Mouse (Mus musculus) stomach, embryonic 16.5 days (tissue): ENCODE results near the gene Gstt2. TPM values are rescaled to one million over a fixed set of nuclear protein-coding genes. Genes with fewer than 3 reads are reported as not detected.
A peak's percentile ranks its signal among the peaks of the same experiment; 100 is the strongest.

Experiments used
- ATAC-seq: fragments of 200-750 bp; cut with Nextera tagmentation; 2 replicates; pipeline ENCODE4 v1.8.0; 2017; ENCODE audit warnings: moderate number of reproducible peaks, moderate TSS enrichment; ENCODE audit not compliant: insufficient read depth, low FRiP score
- H3K27ac ChIP-seq: fragments of 300-500 bp; sonication (generic); 2 replicates; pipeline ENCODE4 v1.5.1; 2014; ENCODE audit warnings: low read length
- H3K27me3 ChIP-seq: fragments of 300-500 bp; sonication (generic); 2 replicates; pipeline ENCODE4 v1.6.1; 2014; ENCODE audit warnings: low read length, control low read depth, mixed read lengths; ENCODE audit not compliant: control insufficient read depth, insufficient read depth
- H3K36me3 ChIP-seq: fragments of 300-500 bp; sonication (generic); 2 replicates; pipeline ENCODE4 v1.6.1; 2014; ENCODE audit warnings: low read length; ENCODE audit not compliant: control insufficient read depth, insufficient read depth
- H3K4me1 ChIP-seq: fragments of 300-500 bp; sonication (generic); 2 replicates; pipeline ENCODE4 v1.6.1; 2014; ENCODE audit warnings: low read length, control low read depth, mixed read lengths; ENCODE audit not compliant: control insufficient read depth, insufficient read depth
- H3K4me2 ChIP-seq: fragments of 300-500 bp; sonication (generic); 2 replicates; pipeline ENCODE4 v1.6.1; 2014; ENCODE audit warnings: low read depth, low read length, mixed read lengths
- H3K4me3 ChIP-seq: fragments of 300-500 bp; sonication (generic); replicated peaks from 2 replicates; pipeline ENCODE4 v1.5.1; 2014; ENCODE audit warnings: mild to moderate bottlenecking, low read length
- H3K9ac ChIP-seq: fragments of 300-500 bp; sonication (generic); 2 replicates; pipeline ENCODE4 v1.6.1; 2014; ENCODE audit warnings: low read length
- H3K9me3 ChIP-seq: fragments of 300-500 bp; sonication (generic); replicated peaks from 2 replicates; pipeline ENCODE4 v1.6.1; 2016; ENCODE audit warnings: low read length, control low read depth; ENCODE audit not compliant: control insufficient read depth
- WGBS: fragments of 180-500 bp; shearing (Covaris S2); extraction: QIAGEN DNeasy Blood & Tissue Kit; methylation state at CpG from one replicate; pipeline ENCODE4 v1.1.7; 2014; 5-methylcytosine and 5-hydroxymethylcytosine counted together
- polyA plus RNA-seq: library from polyadenylated mRNA; unstranded; fragments of >200 nt; fragmentation: Nextera tagmentation; extraction: Ambion mirVana; gene quantifications from 2 replicates; pipeline ENCODE4 v1.2.1, GENCODE M21; 2015

The Gstt2 gene
- polyA plus RNA-seq: 64.8 and 76.9 TPM in 2 replicates

GRCm38 (mm10) chr10:75837248-75837759 is at the start of gene Gstt2:
Gstt2 (minus strand) TSS chr10:75837424.
- Histone ChIP-seq H3K9ac (peak within 1 kb of the TSS; percentile 73), H3K4me1 (peaks cover 22% of the 10 kb centered on the region), H3K9me3 (no peaks in the 10 kb centered on the region), H3K27ac (peak within 1 kb of the TSS; percentile 89), H3K4me3 (peak within 1 kb of the TSS; percentile 54), H3K4me2 (peak within 1 kb of the TSS; percentile 84), H3K36me3 (no peaks in the 10 kb centered on the region), H3K27me3 (no peaks in the 10 kb centered on the region)
- under 1% methylated on average over 21 of the region's 21 CpGs for WGBS
- ATAC-seq: peak; percentile 84

GRCm38 (mm10) chr10:75884742-75885141 is 47.5 kb upstream of the Gstt2 start:
- Histone ChIP-seq H3K9ac (no peak overlapping the region), H3K9me3 (no peaks in the 10 kb centered on the region), H3K4me1 (peaks cover 21% of the 10 kb centered on the region), H3K4me2 (no peak overlapping the region), H3K36me3 (no peaks in the 10 kb centered on the region), H3K27me3 (no peaks in the 10 kb centered on the region), H3K27ac (no peak overlapping the region), H3K4me3 (no peak overlapping the region)
- 91% methylated on average over 8 of the region's 8 CpGs for WGBS
- ATAC-seq: no peak

- H3K36me3 ChIP-seq: no peaks in the 10 kb centered on the region
- H3K27ac ChIP-seq: no peak overlapping the region
- under 1% methylated on average over 10 of the region's 10 CpGs for WGBS
- H3K27me3 ChIP-seq: no peaks in the 10 kb centered on the region
- 0 out of 2 replicates have a peak overlapping the region, but pooled peaks have one; percentile 8 for H3K9ac ChIP-seq
- peak overlapping the region; percentile 10; the same call in 1 of the 2 replicates for H3K4me3 ChIP-seq
- peaks cover 16% of the 10 kb centered on the region for H3K4me1 ChIP-seq
- H3K4me2 ChIP-seq: peak overlapping the region; percentile 38
- peak; percentile 70 for ATAC-seq
- H3K9me3 ChIP-seq: no peaks in the 10 kb centered on the region
Measured at GRCm38 (mm10) chr10:75883232-75883552, 46.0 kb upstream of the Gstt2 start.

- peak overlapping the region; percentile 38 for H3K4me2 ChIP-seq
- H3K9me3 ChIP-seq: no peaks in the 10 kb centered on the region
- no peak overlapping the region for H3K27ac ChIP-seq
- H3K36me3 ChIP-seq: no peaks in the 10 kb centered on the region
- peaks cover 16% of the 10 kb centered on the region for H3K4me1 ChIP-seq
- H3K9ac ChIP-seq: 0 out of 2 replicates have a peak overlapping the region, but pooled peaks have one; percentile 8
- WGBS: 8% methylated on average over 15 of the region's 15 CpGs
- 0 out of 2 replicates have a peak, but pooled peaks have one; percentile 2 for ATAC-seq
- H3K4me3 ChIP-seq: peak overlapping the region; percentile 10; the same call in 1 of the 2 replicates
- no peaks in the 10 kb centered on the region for H3K27me3 ChIP-seq
Measured at GRCm38 (mm10) chr10:75882433-75883231, 45.4 kb upstream of the Gstt2 start.

- Histone ChIP-seq H3K4me3 (no peak overlapping the region), H3K36me3 (no peaks in the 10 kb centered on the region)
- WGBS: 15% methylated on average over 20 of the region's 20 CpGs
Measured at GRCm38 (mm10) chr10:75881578-75882432, 44.6 kb upstream of the Gstt2 start.

GRCm38 (mm10) chr10:75880771-75881577 is 43.8 kb upstream of the Gstt2 start:
- Histone ChIP-seq H3K27me3 (no peaks in the 10 kb centered on the region), H3K4me2 (no peak overlapping the region), H3K27ac (peak overlapping the region; percentile 54), H3K9ac (no peak overlapping the region), H3K4me3 (no peak overlapping the region), H3K36me3 (no peaks in the 10 kb centered on the region), H3K4me1 (peaks cover 16% of the 10 kb centered on the region), H3K9me3 (no peaks in the 10 kb centered on the region)
- WGBS: 39% methylated on average over 6 of the region's 6 CpGs
- ATAC-seq: no peak

More at GRCm38 (mm10) chr10:75881578-75882432, 44.6 kb upstream of the Gstt2 start:
- Histone ChIP-seq H3K4me2 (0 out of 2 replicates have a peak overlapping the region, but pooled peaks have one; percentile 14), H3K9me3 (no peaks in the 10 kb centered on the region), H3K27ac (peak overlapping the region; percentile 54), H3K9ac (no peak overlapping the region), H3K27me3 (no peaks in the 10 kb centered on the region), H3K4me1 (peaks cover 16% of the 10 kb centered on the region)
- ATAC-seq: no peak

DNA sequence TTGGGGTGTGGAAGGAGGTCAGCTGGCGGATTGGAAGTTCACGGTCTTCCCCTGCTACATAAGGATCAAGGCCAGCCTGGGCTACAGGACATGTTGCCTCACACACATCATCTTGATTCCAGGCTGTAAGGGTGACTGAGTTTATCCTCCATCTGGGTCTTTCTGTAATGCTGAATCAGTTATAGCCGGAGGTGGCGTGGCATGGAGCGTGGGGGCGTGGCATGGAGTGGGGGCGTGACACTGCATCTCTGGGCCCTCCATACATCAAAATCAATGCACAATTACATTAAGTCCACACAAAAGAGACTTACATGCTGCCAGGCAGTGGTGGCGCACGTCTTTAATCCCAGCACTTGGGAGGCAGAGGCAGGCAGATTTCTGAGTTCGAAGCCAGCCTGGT is 43.1 kb upstream of the Gstt2 start:
- Histone ChIP-seq H3K9ac (no peak overlapping the region), H3K36me3 (no peaks in the 10 kb centered on the region), H3K9me3 (no peaks in the 10 kb centered on the region), H3K4me1 (peaks cover 16% of the 10 kb centered on the region), H3K4me2 (no peak overlapping the region), H3K27ac (no peak overlapping the region), H3K4me3 (no peak overlapping the region), H3K27me3 (no peaks in the 10 kb centered on the region)
- WGBS: 90% methylated on average over 10 of the region's 10 CpGs
- no peak for ATAC-seq

DNA sequence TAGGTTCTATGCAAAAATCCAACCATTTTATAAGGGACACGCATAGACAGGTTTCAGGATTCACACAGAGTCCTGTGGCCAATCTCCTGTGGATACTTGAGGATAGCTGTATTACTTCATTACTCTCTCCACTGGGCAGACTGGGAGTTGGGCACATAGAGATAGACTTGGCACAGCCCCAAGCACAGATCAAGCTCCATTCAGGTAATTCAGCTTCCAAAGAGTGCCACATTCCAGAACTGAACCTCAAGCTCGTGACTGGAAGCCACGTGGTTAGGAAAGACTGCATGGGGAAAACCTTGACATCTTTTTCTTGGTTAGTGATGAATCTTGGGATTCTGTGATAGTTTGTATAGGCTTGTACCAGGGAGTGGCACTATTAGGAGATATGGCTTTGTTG is 41.6 kb upstream of the Gstt2 start:
- WGBS: 75% methylated on average over 3 of the region's 3 CpGs
- no peak overlapping the region for H3K4me3 ChIP-seq

More for the DNA sequence above, 41.6 kb upstream of the Gstt2 start:
- peaks cover 17% of the 10 kb centered on the region for H3K4me1 ChIP-seq
- H3K27ac ChIP-seq: no peak overlapping the region
- no peak overlapping the region for H3K4me2 ChIP-seq
- H3K9me3 ChIP-seq: no peaks in the 10 kb centered on the region
- no peaks in the 10 kb centered on the region for H3K36me3 ChIP-seq
- no peaks in the 10 kb centered on the region for H3K27me3 ChIP-seq
- no peak for ATAC-seq
- H3K9ac ChIP-seq: no peak overlapping the region
